Mouse (Mus musculus): ENCODE measurements at regions not wholly inside any gene's neighbourhood (a gene's known extent, or its start where the extent isn't known, plus 50 kb on each side); places are given as distances from the start of the nearest gene placed in this dataset.

DNA sequence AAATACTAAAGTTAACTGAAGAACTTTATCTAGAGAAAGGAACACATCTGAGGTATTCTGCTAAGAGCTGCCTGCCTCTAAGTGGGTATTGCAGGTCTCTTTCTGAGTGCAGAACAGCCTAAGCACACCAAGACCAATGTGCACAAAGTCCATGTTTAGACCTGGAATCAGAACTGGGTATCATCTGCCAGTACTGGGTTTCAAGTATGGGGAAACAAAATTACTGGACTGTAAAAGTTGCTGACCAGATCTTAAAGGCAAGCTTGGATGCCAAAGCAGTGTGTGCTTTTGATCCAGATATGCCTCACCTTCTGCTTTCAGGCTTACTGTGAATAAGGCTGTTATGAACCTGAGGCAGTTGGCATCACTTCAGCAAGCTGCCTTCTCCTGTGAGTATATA, 579.9 kb upstream of the Luzp2 start:
- peak; percentile 4 to 8 for DNase-seq
